Mouse (Mus musculus) heart, embryonic 12.5 days (tissue): Measurements from ENCODE around the gene Map3k4. TPM values are rescaled to one million over a fixed set of nuclear protein-coding genes. Genes with fewer than 3 reads are reported as not detected.

ENCODE experiments used
- ATAC-seq: fragments of 200-750 bp; cut with Nextera tagmentation; 2 replicates; pipeline ENCODE4 v1.8.0; 2017; ENCODE audit warnings: moderate TSS enrichment, moderate library complexity; ENCODE audit not compliant: insufficient number of reproducible peaks, low FRiP score
- H3K27ac ChIP-seq: fragments of 300-500 bp; sonication (generic); 2 replicates; pipeline ENCODE4 v1.5.1; 2016; ENCODE audit warnings: mild to moderate bottlenecking, moderate library complexity; ENCODE audit not compliant: poor library complexity, severe bottlenecking
- H3K27me3 ChIP-seq: fragments of 300-500 bp; sonication (generic); replicated peaks from 2 replicates; pipeline ENCODE4 v1.6.1; 2016; ENCODE audit warnings: mild to moderate bottlenecking, moderate library complexity
- H3K36me3 ChIP-seq: fragments of 300-500 bp; sonication (generic); 2 replicates; pipeline ENCODE4 v1.6.1; 2016; ENCODE audit warnings: mild to moderate bottlenecking, moderate library complexity
- H3K4me1 ChIP-seq: fragments of 300-500 bp; sonication (generic); replicated peaks from 2 replicates; pipeline ENCODE4 v1.6.1; 2016; ENCODE audit warnings: mild to moderate bottlenecking
- H3K4me2 ChIP-seq: fragments of 300-500 bp; sonication (generic); 2 replicates; pipeline ENCODE4 v1.6.1; 2016; ENCODE audit warnings: mild to moderate bottlenecking, moderate library complexity
- H3K4me3 ChIP-seq: fragments of 300-500 bp; sonication (generic); 2 replicates; pipeline ENCODE4 v1.5.1; 2016; ENCODE audit warnings: mild to moderate bottlenecking
- H3K9ac ChIP-seq: fragments of 300-500 bp; sonication (generic); 2 replicates; pipeline ENCODE4 v1.6.1; 2016; ENCODE audit warnings: mild to moderate bottlenecking, moderate library complexity
- H3K9me3 ChIP-seq: fragments of 300-500 bp; sonication (generic); replicated peaks from 2 replicates; pipeline ENCODE4 v1.6.1; 2016; ENCODE audit warnings: mild to moderate bottlenecking, moderate library complexity
- WGBS: fragments of 180-500 bp; shearing (Covaris S2); methylation state at CpG from one replicate; pipeline ENCODE4 v1.1.7; 2016; 5-methylcytosine and 5-hydroxymethylcytosine counted together
- polyA plus RNA-seq: library from polyadenylated mRNA; unstranded; fragments of >200 nt; fragmentation: Nextera tagmentation; extraction: Ambion mirVana; gene quantifications from 2 replicates; pipeline ENCODE4 v1.2.1, GENCODE M21; 2016

The Map3k4 gene
- polyA plus RNA-seq, 1 experiment from 2014 or later: 42.9 TPM

- Histone ChIP-seq H3K27ac (no peak overlapping the region), H3K4me3 (no peak overlapping the region), H3K27me3 (no peaks in the 10 kb centered on the region), H3K9me3 (0 out of 2 replicates have a peak, but pooled peaks cover 2% of the 10 kb centered on the region), H3K9ac (no peak overlapping the region), H3K4me1 (0 out of 2 replicates have a peak, but pooled peaks cover 3% of the 10 kb centered on the region), H3K4me2 (no peak overlapping the region), H3K36me3 (no peaks in the 10 kb centered on the region)
- WGBS: 68% methylated on average over 19 of the region's 19 CpGs
- ATAC-seq: no peak
Measured at GRCm38 (mm10) chr17:12336073-12336868, 17.7 kb upstream of the Map3k4 start.

- no peak overlapping the region for H3K9ac ChIP-seq
- H3K4me3 ChIP-seq: no peak overlapping the region
- no peaks in the 10 kb centered on the region for H3K27me3 ChIP-seq
- 64% methylated on average over 6 of the region's 6 CpGs for WGBS
- ATAC-seq: no peak
- no peak overlapping the region for H3K27ac ChIP-seq
- H3K4me1 ChIP-seq: 0 out of 2 replicates have a peak, but pooled peaks cover 3% of the 10 kb centered on the region
- H3K4me2 ChIP-seq: no peak overlapping the region
- H3K9me3 ChIP-seq: 0 out of 2 replicates have a peak, but pooled peaks cover 2% of the 10 kb centered on the region
- H3K36me3 ChIP-seq: no peaks in the 10 kb centered on the region
Measured at GRCm38 (mm10) chr17:12335115-12335514, 16.5 kb upstream of the Map3k4 start.

- H3K9ac ChIP-seq: peak overlapping the region; percentile 46; the same call in 1 of the 2 replicates
- H3K4me3 ChIP-seq: no peak overlapping the region
- no peak for ATAC-seq
- H3K4me2 ChIP-seq: peak overlapping the region; percentile 43
- peak overlapping the region; percentile 53 for H3K27ac ChIP-seq
- H3K27me3 ChIP-seq: no peaks in the 10 kb centered on the region
- H3K9me3 ChIP-seq: no peaks in the 10 kb centered on the region
- H3K4me1 ChIP-seq: peaks cover 30% of the 10 kb centered on the region
- 25% methylated on average over 14 of the region's 14 CpGs for WGBS
- peaks cover 8% of the 10 kb centered on the region; the same call in 1 of the 2 replicates for H3K36me3 ChIP-seq
Measured at GRCm38 (mm10) chr17:12327847-12328518, 9.4 kb upstream of the Map3k4 start.

DNA sequence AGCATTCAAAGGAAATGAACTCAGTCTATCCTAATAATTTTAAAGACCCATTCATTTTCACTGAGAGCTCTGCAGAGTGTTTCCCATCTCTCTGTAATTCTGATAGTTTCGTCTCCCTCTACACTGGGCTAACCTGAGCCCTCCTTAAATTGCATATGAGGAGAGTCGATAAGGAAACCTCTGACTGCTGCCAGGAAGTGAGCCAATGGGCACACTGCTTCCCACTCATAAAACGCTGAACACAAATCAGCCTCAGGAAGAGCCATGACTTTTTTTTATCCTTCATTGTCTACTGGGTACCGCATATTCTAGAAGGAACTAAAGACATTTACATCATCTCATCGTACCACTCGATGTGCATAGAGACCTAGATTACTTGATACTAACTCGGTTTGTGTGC is 1.2 kb upstream of the Map3k4 start:
- WGBS: 75% methylated on average over 7 of the region's 7 CpGs
- Histone ChIP-seq H3K27ac (no peak overlapping the region), H3K4me2 (peak overlapping the region; percentile 41)

DNA sequence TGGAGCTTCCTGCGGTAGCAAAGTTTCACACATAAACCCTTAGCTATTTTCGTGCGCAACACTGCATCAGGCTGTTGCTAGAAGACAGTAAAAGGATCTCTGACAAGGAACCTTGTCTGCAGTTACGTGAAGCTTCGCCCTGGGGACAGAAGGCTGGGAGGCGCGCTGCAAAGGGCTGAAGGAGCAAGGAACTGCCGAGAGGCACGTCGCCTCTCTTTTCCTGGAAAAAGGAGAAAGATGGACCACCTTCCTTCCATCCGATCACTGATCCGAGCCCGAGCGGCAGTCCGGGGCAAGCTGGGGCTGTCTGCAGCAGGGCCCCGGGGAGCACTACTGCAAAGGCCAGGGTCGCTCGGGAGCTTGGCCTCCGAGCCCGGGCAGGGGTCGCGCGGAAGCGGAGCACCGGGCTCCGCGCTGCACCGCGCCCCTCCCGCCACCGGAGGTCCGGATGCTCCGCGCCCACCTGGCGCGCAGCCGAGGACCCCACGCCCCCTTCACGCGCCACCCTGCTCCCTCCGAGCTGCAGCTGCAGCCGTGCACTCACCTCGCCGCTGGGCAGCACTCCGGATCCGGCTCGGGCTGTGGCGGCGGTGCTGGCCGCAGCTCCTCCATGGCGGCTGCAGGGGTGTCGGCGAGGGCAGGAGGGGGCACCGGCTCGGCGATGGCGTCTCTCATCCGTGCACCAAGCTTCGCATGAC is 493 bp downstream of the Map3k4 start:
- Histone ChIP-seq H3K4me3 (peak overlapping the region; percentile 97), H3K9ac (peak overlapping the region; percentile 96), H3K27ac (peak overlapping the region; percentile 97), H3K27me3 (no peaks in the 10 kb centered on the region), H3K4me1 (peaks cover 40% of the 10 kb centered on the region), H3K4me2 (peak overlapping the region; percentile 85), H3K9me3 (no peaks in the 10 kb centered on the region), H3K36me3 (no peaks in the 10 kb centered on the region)
- WGBS: under 1% methylated on average over 59 of the region's 59 CpGs
- peak; percentile 72 for ATAC-seq

More for the DNA sequence above, 1.2 kb upstream of the Map3k4 start:
- Histone ChIP-seq H3K36me3 (peaks cover 5% of the 10 kb centered on the region; the same call in 1 of the 2 replicates), H3K4me3 (no peak overlapping the region), H3K9me3 (no peaks in the 10 kb centered on the region), H3K4me1 (peaks cover 31% of the 10 kb centered on the region), H3K27me3 (no peaks in the 10 kb centered on the region), H3K9ac (no peak overlapping the region)
- ATAC-seq: no peak

GRCm38 (mm10) chr17:12317607-12317953 is 1.0 kb downstream of the Map3k4 start:
- peaks cover 40% of the 10 kb centered on the region for H3K4me1 ChIP-seq
- no peaks in the 10 kb centered on the region for H3K36me3 ChIP-seq
- no peak for ATAC-seq
- peak overlapping the region; percentile 85 for H3K4me2 ChIP-seq
- H3K4me3 ChIP-seq: peak overlapping the region; percentile 97
- 10% methylated on average over 7 of the region's 7 CpGs for WGBS
- no peaks in the 10 kb centered on the region for H3K9me3 ChIP-seq
- H3K27ac ChIP-seq: peak overlapping the region; percentile 97
- H3K9ac ChIP-seq: peak overlapping the region; percentile 96
- no peaks in the 10 kb centered on the region for H3K27me3 ChIP-seq

DNA sequence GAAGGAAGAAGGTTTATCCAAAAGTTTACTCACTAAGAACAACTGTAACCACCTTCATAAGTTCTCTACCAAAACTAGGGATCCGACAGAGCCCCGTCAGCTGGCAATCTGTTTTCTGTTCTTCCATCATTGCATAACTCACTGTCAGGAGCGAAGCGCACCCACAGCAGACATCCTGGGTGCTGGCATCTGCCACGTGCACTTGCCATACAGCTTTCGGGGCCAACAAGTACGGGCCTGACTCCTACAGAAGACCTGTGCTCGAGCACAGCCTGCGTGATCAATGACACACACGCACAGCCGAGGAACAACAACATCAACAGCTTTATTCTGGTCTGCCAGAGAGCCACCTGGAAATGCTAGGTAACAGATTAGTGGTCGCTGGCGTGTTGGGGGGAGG is 2.3 kb downstream of the Map3k4 start:
- Histone ChIP-seq H3K4me1 (peaks cover 37% of the 10 kb centered on the region), H3K9ac (0 out of 2 replicates have a peak overlapping the region, but pooled peaks have one; percentile 0), H3K4me2 (0 out of 2 replicates have a peak overlapping the region, but pooled peaks have one; percentile 7), H3K27me3 (no peaks in the 10 kb centered on the region), H3K4me3 (no peak overlapping the region), H3K27ac (no peak overlapping the region), H3K36me3 (no peaks in the 10 kb centered on the region), H3K9me3 (no peaks in the 10 kb centered on the region)
- ATAC-seq: no peak
- 89% methylated on average over 13 of the region's 13 CpGs for WGBS

- H3K4me3 ChIP-seq: no peak overlapping the region
- H3K27me3 ChIP-seq: no peaks in the 10 kb centered on the region
- ATAC-seq: no peak
- no peak overlapping the region for H3K4me2 ChIP-seq
- no peak overlapping the region for H3K27ac ChIP-seq
- no peaks in the 10 kb centered on the region for H3K36me3 ChIP-seq
- peaks cover 44% of the 10 kb centered on the region for H3K4me1 ChIP-seq
- WGBS: 91% methylated on average over 6 of the region's 6 CpGs
- H3K9ac ChIP-seq: no peak overlapping the region
- no peaks in the 10 kb centered on the region for H3K9me3 ChIP-seq
Measured at GRCm38 (mm10) chr17:12312248-12312647, 6.3 kb downstream of the Map3k4 start.

- Histone ChIP-seq H3K27me3 (no peaks in the 10 kb centered on the region), H3K36me3 (no peaks in the 10 kb centered on the region), H3K27ac (no peak overlapping the region), H3K9me3 (no peaks in the 10 kb centered on the region), H3K4me3 (no peak overlapping the region), H3K4me2 (no peak overlapping the region), H3K4me1 (peaks cover 39% of the 10 kb centered on the region), H3K9ac (no peak overlapping the region)
- ATAC-seq: no peak
- 83% methylated on average over 9 of the region's 9 CpGs for WGBS
Measured at GRCm38 (mm10) chr17:12309493-12309892, 9.1 kb downstream of the Map3k4 start.

- Histone ChIP-seq H3K9me3 (no peaks in the 10 kb centered on the region), H3K4me3 (no peak overlapping the region), H3K9ac (no peak overlapping the region), H3K36me3 (no peaks in the 10 kb centered on the region), H3K4me1 (peaks cover 38% of the 10 kb centered on the region), H3K27me3 (no peaks in the 10 kb centered on the region), H3K27ac (no peak overlapping the region), H3K4me2 (no peak overlapping the region)
- ATAC-seq: no peak; the same call in 1 of the 2 replicates
- WGBS: 81% methylated on average over 8 of the region's 8 CpGs
Measured at GRCm38 (mm10) chr17:12309059-12309458, 9.5 kb downstream of the Map3k4 start.
